Mouse (Mus musculus) intestine, embryonic 14.5 days (tissue): ENCODE measurements around the gene Kif13a. TPM values are rescaled to one million over a fixed set of nuclear protein-coding genes. Genes with fewer than 3 reads are reported as not detected.

Experiments used
- ATAC-seq: fragments of 200-750 bp; cut with Nextera tagmentation; replicated peaks from 2 replicates; pipeline ENCODE4 v1.8.0; 2017; ENCODE audit warnings: low read depth, moderate number of reproducible peaks, moderate TSS enrichment, moderate library complexity; ENCODE audit not compliant: low FRiP score, low TSS enrichment
- DNase-seq: peaks from one replicate; pipeline ENCODE4 v3.0.0-alpha.2; 2018; ENCODE audit warnings: low spot score
- H3K27ac ChIP-seq: fragments of 300-500 bp; sonication (generic); 2 replicates; pipeline ENCODE4 v1.5.1; 2014; ENCODE audit warnings: low read depth, mild to moderate bottlenecking, control low read depth
- H3K27me3 ChIP-seq: fragments of 300-500 bp; sonication (generic); replicated peaks from 2 replicates; pipeline ENCODE4 v1.6.1; 2014; ENCODE audit warnings: low read length, control low read depth; ENCODE audit not compliant: control insufficient read depth, insufficient read depth
- H3K36me3 ChIP-seq: fragments of 300-500 bp; sonication (generic); 2 replicates; pipeline ENCODE4 v1.6.1; 2014; ENCODE audit warnings: low read length, control low read depth; ENCODE audit not compliant: control insufficient read depth, insufficient read depth
- H3K4me1 ChIP-seq: fragments of 300-500 bp; sonication (generic); replicated peaks from 2 replicates; pipeline ENCODE4 v1.6.1; 2014; ENCODE audit warnings: low read length, control low read depth, mixed read lengths; ENCODE audit not compliant: control insufficient read depth, insufficient read depth
- H3K4me2 ChIP-seq: fragments of 300-500 bp; sonication (generic); 2 replicates; pipeline ENCODE4 v1.6.1; 2014; ENCODE audit warnings: low read length
- H3K4me3 ChIP-seq: fragments of 300-500 bp; sonication (generic); 2 replicates; pipeline ENCODE4 v1.5.1; 2014; ENCODE audit warnings: low read depth, low read length, control low read depth, mixed read lengths
- H3K9ac ChIP-seq: fragments of 300-500 bp; sonication (generic); 2 replicates; pipeline ENCODE4 v1.6.1; 2014; ENCODE audit warnings: mild to moderate bottlenecking, low read length
- H3K9me3 ChIP-seq: fragments of 300-500 bp; sonication (generic); 2 replicates; pipeline ENCODE4 v1.6.1; 2016; ENCODE audit warnings: low read length, control low read depth; ENCODE audit not compliant: control insufficient read depth
- WGBS: fragments of 180-500 bp; shearing (Covaris S2); extraction: QIAGEN DNeasy Blood & Tissue Kit; methylation state at CpG from one replicate; pipeline ENCODE4 v1.1.7; 2014; 5-methylcytosine and 5-hydroxymethylcytosine counted together
- polyA plus RNA-seq: library from polyadenylated mRNA; unstranded; fragments of >200 nt; fragmentation: Nextera tagmentation; extraction: Ambion mirVana; gene quantifications from 2 replicates; pipeline ENCODE4 v1.2.1, GENCODE M21; 2014

The Kif13a gene
- polyA plus RNA-seq, 1 experiment from 2014 or later: 20.3 TPM

DNA sequence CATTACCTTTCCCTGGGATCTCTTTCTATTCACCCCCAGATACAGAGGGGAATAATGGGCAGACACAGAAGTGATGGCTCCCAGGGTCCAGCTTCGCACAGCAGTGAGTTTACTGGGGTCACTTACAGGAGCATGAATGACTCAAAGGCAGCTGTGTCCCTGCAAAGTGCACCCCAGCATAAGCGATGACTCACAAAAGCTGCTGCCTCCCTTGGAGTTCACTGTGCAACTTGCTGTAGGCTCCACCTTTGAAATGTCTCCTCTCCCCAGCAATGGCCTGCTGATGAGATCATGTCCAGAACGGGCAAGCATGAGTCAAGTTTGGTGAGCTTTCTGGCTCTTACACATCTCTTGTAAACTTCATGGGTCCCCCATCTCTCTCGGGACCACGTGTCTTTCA, 29.5 kb upstream of the Kif13a start:
- no peak overlapping the region for H3K27ac ChIP-seq
- WGBS: 87% methylated on average over 5 of the region's 5 CpGs
- ATAC-seq (no peak), DNase-seq (no peak)
- no peak overlapping the region for H3K9ac ChIP-seq
- no peaks in the 10 kb centered on the region for H3K27me3 ChIP-seq
- no peak overlapping the region for H3K4me3 ChIP-seq
- no peaks in the 10 kb centered on the region for H3K9me3 ChIP-seq
- H3K36me3 ChIP-seq: no peaks in the 10 kb centered on the region
- no peaks in the 10 kb centered on the region for H3K4me1 ChIP-seq
- H3K4me2 ChIP-seq: no peak overlapping the region

DNA sequence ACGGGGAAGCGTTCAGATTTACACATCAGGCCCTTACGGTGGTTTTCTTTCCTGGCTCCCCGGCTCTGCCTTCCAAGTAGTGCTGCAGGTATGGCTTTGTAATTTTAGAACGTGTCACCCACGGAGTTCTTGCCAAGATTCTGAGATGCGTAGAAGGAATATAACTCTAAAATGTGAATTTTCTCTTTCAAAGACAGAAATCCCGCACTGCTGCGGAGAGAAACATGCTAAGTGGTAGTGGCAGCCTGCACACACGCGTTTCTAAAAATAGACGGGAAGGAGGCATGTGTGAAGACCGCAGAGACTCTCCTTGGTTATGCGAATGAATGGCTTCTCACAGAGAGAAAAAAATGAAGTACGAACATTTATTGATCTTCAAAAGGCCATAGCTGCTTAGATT, 21.5 kb upstream of the Kif13a start:
- no peak overlapping the region for H3K27ac ChIP-seq
- no peaks in the 10 kb centered on the region for H3K36me3 ChIP-seq
- H3K4me2 ChIP-seq: no peak overlapping the region
- no peaks in the 10 kb centered on the region for H3K9me3 ChIP-seq
- no peaks in the 10 kb centered on the region for H3K27me3 ChIP-seq
- no peak overlapping the region for H3K4me3 ChIP-seq
- no peak overlapping the region for H3K9ac ChIP-seq
- no peaks in the 10 kb centered on the region for H3K4me1 ChIP-seq
- DNase-seq: no peak
- ATAC-seq: no peak
- WGBS: 85% methylated on average over 15 of the region's 15 CpGs

DNA sequence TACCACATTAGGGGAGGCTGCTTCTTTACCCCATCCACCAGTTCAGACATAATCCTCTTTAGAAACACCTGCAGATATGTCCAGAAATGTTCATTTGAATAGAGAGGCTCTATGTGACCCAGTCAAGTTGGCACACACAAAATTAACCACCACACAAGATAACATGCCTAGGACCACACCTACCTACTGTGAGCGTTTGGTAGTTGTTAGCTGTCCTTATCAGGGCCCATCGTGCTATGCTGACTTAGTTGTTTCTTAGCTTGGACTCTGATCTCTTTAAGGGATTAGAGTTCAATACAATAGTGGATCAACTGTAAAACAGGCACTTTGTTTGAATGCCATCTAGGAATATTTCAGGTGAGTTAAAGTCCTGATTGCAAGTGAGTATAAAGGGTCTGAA, 20.1 kb upstream of the Kif13a start:
- WGBS: 69% methylated on average over 2 of the region's 2 CpGs
- H3K4me3 ChIP-seq: no peak overlapping the region
- H3K27ac ChIP-seq: no peak overlapping the region
- H3K4me2 ChIP-seq: no peak overlapping the region
- ATAC-seq (no peak), DNase-seq (no peak)
- no peaks in the 10 kb centered on the region; the same call in none of the 2 replicates for H3K4me1 ChIP-seq
- no peaks in the 10 kb centered on the region for H3K27me3 ChIP-seq
- no peaks in the 10 kb centered on the region for H3K9me3 ChIP-seq
- H3K9ac ChIP-seq: no peak overlapping the region
- H3K36me3 ChIP-seq: no peaks in the 10 kb centered on the region

DNA sequence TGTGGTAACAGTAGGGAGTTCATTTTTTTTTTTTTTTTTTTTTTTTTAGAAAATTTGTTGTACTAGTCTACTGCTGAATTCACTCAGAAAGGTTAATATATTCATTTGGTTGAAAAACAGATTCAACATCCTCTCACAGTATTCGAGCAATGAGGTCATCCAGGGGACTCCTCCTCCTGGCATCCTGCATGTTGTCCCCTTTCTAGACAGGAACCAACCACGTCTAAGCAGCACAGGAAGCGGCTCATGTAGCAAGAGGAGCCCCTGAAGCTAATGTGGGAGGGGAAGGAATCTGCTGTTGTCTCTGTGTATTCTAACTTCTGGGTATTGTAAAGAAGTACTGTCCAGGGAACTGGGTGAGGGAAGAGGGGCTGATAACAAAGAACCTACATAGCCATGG, 18.4 kb upstream of the Kif13a start:
- Histone ChIP-seq H3K9ac (no peak overlapping the region), H3K9me3 (no peaks in the 10 kb centered on the region), H3K27ac (no peak overlapping the region), H3K4me2 (no peak overlapping the region), H3K4me1 (no peaks in the 10 kb centered on the region; the same call in none of the 2 replicates), H3K27me3 (no peaks in the 10 kb centered on the region), H3K36me3 (no peaks in the 10 kb centered on the region), H3K4me3 (no peak overlapping the region)
- 48% methylated on average over 3 of the region's 3 CpGs for whole genome bisulfite sequencing
- ATAC-seq (no peak), DNase-seq (no peak)

DNA sequence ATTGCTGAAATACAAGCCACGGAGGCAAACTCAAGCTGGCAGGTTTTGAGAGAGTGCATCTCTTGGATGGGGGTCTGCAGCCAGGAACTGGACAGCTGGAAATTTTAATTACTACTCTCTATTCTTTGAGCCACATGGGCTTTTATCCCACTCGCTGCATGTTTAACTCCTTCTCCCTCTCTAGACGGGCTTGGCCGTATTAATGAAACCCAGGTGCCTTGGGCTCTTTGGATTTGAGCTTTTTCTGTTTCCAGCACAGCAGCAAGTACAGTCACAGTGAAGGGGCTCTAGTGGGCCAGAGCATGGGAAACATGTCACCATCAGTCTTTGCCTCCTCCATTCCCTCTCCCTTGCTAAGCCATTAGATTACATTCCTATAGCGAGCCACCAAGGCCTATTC, 16.4 kb upstream of the Kif13a start:
- H3K36me3 ChIP-seq: no peaks in the 10 kb centered on the region
- no peak overlapping the region for H3K27ac ChIP-seq
- H3K4me1 ChIP-seq: no peaks in the 10 kb centered on the region; the same call in none of the 2 replicates
- no peak overlapping the region for H3K4me3 ChIP-seq
- H3K4me2 ChIP-seq: no peak overlapping the region
- H3K9ac ChIP-seq: no peak overlapping the region
- ATAC-seq: no peak
- WGBS: 71% methylated on average over 5 of the region's 5 CpGs
- DNase-seq: no peak
- H3K27me3 ChIP-seq: no peaks in the 10 kb centered on the region
- no peaks in the 10 kb centered on the region for H3K9me3 ChIP-seq

DNA sequence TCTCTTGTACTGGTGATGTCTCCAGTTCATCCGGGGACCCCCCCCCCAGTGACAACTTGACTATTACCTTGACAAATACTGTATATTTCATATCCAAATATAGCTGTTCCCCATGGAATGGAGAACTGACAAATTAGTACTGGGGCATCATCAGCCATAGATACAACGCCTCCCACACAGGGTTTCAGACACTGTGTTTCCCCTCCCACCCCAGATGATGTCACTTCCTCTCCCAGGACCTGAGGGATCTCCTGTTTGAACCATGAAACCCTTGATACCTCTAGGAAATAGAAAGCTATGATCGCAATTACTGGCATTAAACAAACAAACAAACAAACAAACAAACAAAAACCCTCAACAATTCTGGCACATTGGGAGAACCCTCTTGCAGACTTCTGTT, 15.6 kb upstream of the Kif13a start:
- Histone ChIP-seq H3K4me1 (no peaks in the 10 kb centered on the region; the same call in none of the 2 replicates), H3K4me3 (no peak overlapping the region), H3K9ac (no peak overlapping the region), H3K9me3 (no peaks in the 10 kb centered on the region), H3K36me3 (no peaks in the 10 kb centered on the region), H3K27me3 (no peaks in the 10 kb centered on the region), H3K27ac (no peak overlapping the region), H3K4me2 (no peak overlapping the region)
- no peak for ATAC-seq
- DNase-seq: no peak
- WGBS: 70% methylated on average over 3 of the region's 3 CpGs

DNA sequence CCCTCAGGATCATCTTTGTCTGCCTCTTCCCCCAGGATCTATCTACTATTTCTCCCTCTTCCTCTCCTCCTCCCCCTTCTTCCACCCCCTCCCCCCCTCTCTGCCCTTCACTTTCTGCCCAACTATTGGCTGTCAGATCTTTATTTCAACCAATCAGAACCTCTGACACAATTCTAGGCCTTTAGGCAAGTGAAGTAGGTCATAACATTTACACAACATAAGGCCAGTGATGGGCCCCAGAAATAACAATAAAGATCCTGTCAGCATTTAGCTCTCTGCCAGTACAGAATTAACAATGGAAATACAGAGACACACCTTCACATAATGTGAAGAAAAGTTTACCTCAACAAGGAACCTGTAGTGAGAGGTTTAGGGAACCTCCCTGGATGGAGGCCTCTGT, 13.6 kb upstream of the Kif13a start:
- Histone ChIP-seq H3K27ac (no peak overlapping the region), H3K4me1 (no peaks in the 10 kb centered on the region; the same call in none of the 2 replicates), H3K27me3 (no peaks in the 10 kb centered on the region), H3K9me3 (no peaks in the 10 kb centered on the region), H3K9ac (no peak overlapping the region), H3K4me2 (no peak overlapping the region), H3K36me3 (no peaks in the 10 kb centered on the region), H3K4me3 (no peak overlapping the region)
- DNase-seq: no peak
- no peak for ATAC-seq

DNA sequence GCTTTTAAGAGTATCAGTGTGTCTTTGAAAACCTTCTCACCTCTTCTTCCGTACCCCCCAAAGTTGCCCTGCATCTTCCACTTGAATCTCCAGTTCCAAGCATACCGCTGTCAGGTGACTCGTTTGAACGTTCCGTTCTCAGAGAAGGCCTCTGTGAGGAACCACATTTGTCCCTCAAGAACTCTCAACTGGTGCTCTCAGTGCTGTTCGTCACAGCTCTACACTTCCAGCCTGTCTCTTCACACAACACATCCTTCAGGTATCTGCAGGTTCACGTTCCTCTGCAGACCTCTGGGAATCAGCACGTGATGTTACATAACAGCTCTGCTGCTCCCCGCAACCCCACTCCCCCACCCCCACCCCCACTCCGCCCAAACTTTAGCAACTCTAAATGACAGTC, 4.4 kb upstream of the Kif13a start:
- Histone ChIP-seq H3K27me3 (no peaks in the 10 kb centered on the region), H3K4me2 (no peak overlapping the region), H3K9ac (no peak overlapping the region), H3K36me3 (no peaks in the 10 kb centered on the region), H3K9me3 (no peaks in the 10 kb centered on the region), H3K4me1 (peaks cover 3% of the 10 kb centered on the region; the same call in 1 of the 2 replicates), H3K27ac (no peak overlapping the region), H3K4me3 (no peak overlapping the region)
- ATAC-seq (no peak), DNase-seq (no peak)
- 72% methylated on average over 10 of the region's 10 CpGs for WGBS

DNA sequence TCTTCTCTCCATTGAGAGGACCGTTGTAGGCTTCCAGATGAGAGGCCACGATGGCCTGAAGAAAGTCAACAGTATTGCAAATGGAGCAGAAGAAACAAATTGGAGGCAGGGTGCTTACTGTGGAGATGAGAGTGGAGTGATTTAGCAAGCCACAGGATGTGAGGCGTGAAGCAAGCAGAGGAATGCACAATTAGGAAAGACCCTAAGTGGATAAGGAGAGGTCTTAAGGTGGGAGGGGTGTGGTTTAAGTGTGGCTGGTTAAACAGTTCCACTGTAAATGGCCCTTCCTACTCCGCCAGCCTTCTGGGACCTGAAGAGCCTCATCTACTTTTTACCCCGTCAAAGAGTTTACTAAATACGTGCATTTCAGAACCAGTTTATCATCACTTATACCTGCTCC, 3.2 kb upstream of the Kif13a start:
- 78% methylated on average over 6 of the region's 6 CpGs for WGBS
- ATAC-seq (no peak), DNase-seq (no peak)
- Histone ChIP-seq H3K4me2 (no peak overlapping the region), H3K9me3 (no peaks in the 10 kb centered on the region), H3K27me3 (no peaks in the 10 kb centered on the region), H3K36me3 (no peaks in the 10 kb centered on the region), H3K4me3 (no peak overlapping the region), H3K27ac (no peak overlapping the region), H3K9ac (no peak overlapping the region), H3K4me1 (peaks cover 11% of the 10 kb centered on the region)
